Mouse (Mus musculus): Measurements from ENCODE around the gene Camk2d. TPM values are rescaled to one million over a fixed set of nuclear protein-coding genes. Genes with fewer than 3 reads are reported as not detected.

The Camk2d gene
- polyA plus RNA-seq, 1 experiment from 2014 or later, result 109 TPM

DNA sequence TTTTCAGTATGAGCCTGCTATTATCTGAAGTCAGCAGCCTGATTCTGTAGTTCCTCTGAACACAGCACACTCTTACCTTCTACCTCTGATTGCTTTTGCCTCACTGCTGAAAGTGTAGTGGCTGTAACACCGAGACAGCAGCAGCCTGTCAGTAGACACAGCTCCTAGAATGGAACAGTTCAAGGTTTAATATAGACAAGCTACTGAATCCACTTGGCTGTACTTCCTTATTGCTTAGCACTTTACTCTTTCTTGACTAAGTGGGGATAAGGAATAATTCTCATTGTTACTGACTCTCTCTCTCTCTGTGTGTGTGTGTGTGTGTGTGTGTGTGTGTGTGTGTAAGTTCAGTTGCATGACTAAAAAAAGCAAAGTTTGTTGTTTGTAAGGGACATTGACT lies 42.2 kb downstream of the Camk2d start:
- DNase-seq (ENCODE audit: low spot score), result no peak
- 76% methylated on average over 1 of the region's 1 CpGs for WGBS
- H3K27ac ChIP-seq, result no peak overlapping the region
- no peaks in the 10 kb centered on the region for H3K9me3 ChIP-seq (ENCODE audit: control insufficient read depth, low read length)
- no peak for ATAC-seq (ENCODE audit: low FRiP score)
- no peak overlapping the region for H3K9ac ChIP-seq
- no peak overlapping the region for H3K4me3 ChIP-seq (replicated peaks; ENCODE audit: low read length)
- no peaks in the 10 kb centered on the region for H3K27me3 ChIP-seq (ENCODE audit: control insufficient read depth, insufficient read depth, low read length)
- no peak overlapping the region for H3K4me2 ChIP-seq (replicated peaks)
- H3K36me3 ChIP-seq (replicated peaks; ENCODE audit: control insufficient read depth, insufficient read depth), result no peaks in the 10 kb centered on the region
- H3K4me1 ChIP-seq (replicated peaks; ENCODE audit: control insufficient read depth, insufficient read depth, low read length), result peaks cover 3% of the 10 kb centered on the region

GRCm38 (mm10) chr3:126639098-126639513 lies 43.0 kb downstream of the Camk2d start:
- Histone ChIP-seq H3K36me3 (replicated peaks; ENCODE audit: control insufficient read depth, insufficient read depth) (no peaks in the 10 kb centered on the region), H3K4me2 (replicated peaks) (no peak overlapping the region), H3K9me3 (ENCODE audit: control insufficient read depth, low read length) (no peaks in the 10 kb centered on the region), H3K9ac (no peak overlapping the region), H3K4me1 (replicated peaks; ENCODE audit: control insufficient read depth, insufficient read depth, low read length) (peaks cover 8% of the 10 kb centered on the region), H3K4me3 (replicated peaks; ENCODE audit: low read length) (no peak overlapping the region), H3K27ac (peak overlapping the region; percentile 45; the same call in 1 of the 2 replicates), H3K27me3 (ENCODE audit: control insufficient read depth, insufficient read depth, low read length) (no peaks in the 10 kb centered on the region)
- ATAC-seq (ENCODE audit: low FRiP score) (peak; percentile 72; the same call in 1 of the 2 replicates), DNase-seq (ENCODE audit: low spot score) (peak; percentile 59)
- WGBS, result 33% methylated on average over 5 of the region's 5 CpGs

GRCm38 (mm10) chr3:126640443-126641251 lies 44.5 kb downstream of the Camk2d start:
- Histone ChIP-seq H3K4me3 (replicated peaks; ENCODE audit: low read length) (no peak overlapping the region), H3K9ac (no peak overlapping the region), H3K27me3 (ENCODE audit: control insufficient read depth, insufficient read depth, low read length) (no peaks in the 10 kb centered on the region), H3K36me3 (replicated peaks; ENCODE audit: control insufficient read depth, insufficient read depth) (no peaks in the 10 kb centered on the region), H3K27ac (no peak overlapping the region), H3K9me3 (ENCODE audit: control insufficient read depth, low read length) (no peaks in the 10 kb centered on the region), H3K4me2 (replicated peaks) (no peak overlapping the region), H3K4me1 (replicated peaks; ENCODE audit: control insufficient read depth, insufficient read depth, low read length) (peaks cover 8% of the 10 kb centered on the region)
- no peak for DNase-seq (ENCODE audit: low spot score)
- WGBS, result 74% methylated on average over 10 of the region's 10 CpGs
- ATAC-seq (ENCODE audit: low FRiP score), result no peak

- WGBS, result 78% methylated on average over 4 of the region's 4 CpGs
- Histone ChIP-seq H3K4me2 (replicated peaks) (no peak overlapping the region), H3K27me3 (ENCODE audit: control insufficient read depth, insufficient read depth, low read length) (no peaks in the 10 kb centered on the region), H3K9ac (no peak overlapping the region), H3K27ac (no peak overlapping the region), H3K9me3 (ENCODE audit: control insufficient read depth, low read length) (no peaks in the 10 kb centered on the region), H3K4me1 (replicated peaks; ENCODE audit: control insufficient read depth, insufficient read depth, low read length) (peaks cover 8% of the 10 kb centered on the region), H3K4me3 (replicated peaks; ENCODE audit: low read length) (no peak overlapping the region), H3K36me3 (replicated peaks; ENCODE audit: control insufficient read depth, insufficient read depth) (no peaks in the 10 kb centered on the region)
- DNase-seq (ENCODE audit: low spot score), result no peak
- no peak for ATAC-seq (ENCODE audit: low FRiP score)
These were observed 45.3 kb downstream of the Camk2d start for GRCm38 (mm10) chr3:126641451-126641850.

DNA sequence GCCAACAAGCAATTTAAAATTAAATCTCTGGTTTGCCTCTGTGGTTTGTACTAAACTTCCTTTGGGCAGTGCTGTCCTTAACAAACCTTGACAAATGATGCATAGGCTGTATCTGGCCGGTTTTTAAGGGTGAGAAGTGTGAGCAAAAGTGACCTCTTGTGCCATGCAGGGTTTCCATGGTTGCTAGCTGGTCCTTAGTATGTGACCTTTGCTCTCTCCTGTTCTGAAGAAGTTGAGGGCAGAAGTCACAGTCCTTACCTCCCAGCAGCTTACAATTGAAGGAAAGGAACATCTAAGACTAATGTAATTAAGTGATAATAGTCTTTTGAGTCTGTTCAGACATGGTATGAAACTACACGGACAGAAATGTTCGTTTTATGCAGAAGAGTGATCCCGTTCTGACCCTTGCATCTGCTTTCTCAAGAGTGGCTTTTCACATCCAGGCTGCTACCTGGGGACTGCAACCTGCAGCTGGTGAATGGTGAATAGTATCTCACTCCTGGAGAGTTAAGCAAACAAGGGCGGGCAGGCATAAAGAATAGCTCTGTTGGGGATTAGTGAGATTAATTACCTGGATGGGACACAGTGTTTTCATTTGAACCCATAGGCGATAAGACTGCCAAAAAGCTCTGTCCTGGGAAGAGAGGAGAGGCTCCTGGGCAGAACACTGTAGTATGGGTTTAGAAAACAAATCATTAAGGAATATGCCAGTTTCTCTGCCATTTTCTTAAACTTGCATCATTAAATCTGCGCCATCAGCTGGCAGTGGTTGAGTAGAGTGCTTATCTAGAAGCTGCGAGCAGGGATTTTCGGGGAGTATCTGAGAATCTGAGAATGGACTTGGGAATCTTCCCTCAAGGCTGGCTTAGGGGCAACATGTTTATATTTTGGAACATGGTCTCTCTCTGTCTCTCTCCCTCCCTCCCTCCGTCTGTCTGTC lies 47.2 kb downstream of the Camk2d start:
- Histone ChIP-seq H3K36me3 (replicated peaks; ENCODE audit: control insufficient read depth, insufficient read depth) (no peaks in the 10 kb centered on the region), H3K4me1 (replicated peaks; ENCODE audit: control insufficient read depth, insufficient read depth, low read length) (peaks cover 8% of the 10 kb centered on the region), H3K27ac (no peak overlapping the region), H3K27me3 (ENCODE audit: control insufficient read depth, insufficient read depth, low read length) (no peaks in the 10 kb centered on the region), H3K4me2 (replicated peaks) (peak overlapping the region; percentile 5; the same call in 1 of the 2 replicates), H3K4me3 (replicated peaks; ENCODE audit: low read length) (no peak overlapping the region), H3K9me3 (ENCODE audit: control insufficient read depth, low read length) (no peaks in the 10 kb centered on the region), H3K9ac (no peak overlapping the region)
- DNase-seq (ENCODE audit: low spot score) (no peak), ATAC-seq (ENCODE audit: low FRiP score) (peak; percentile 35; the same call in 1 of the 2 replicates)
- 16% methylated on average over 10 of the region's 10 CpGs for WGBS

- ATAC-seq (ENCODE audit: low FRiP score), result no peak
- no peak for DNase-seq (ENCODE audit: low spot score)
- Histone ChIP-seq H3K9ac (no peak overlapping the region), H3K27ac (no peak overlapping the region), H3K4me2 (replicated peaks) (no peak overlapping the region), H3K36me3 (replicated peaks; ENCODE audit: control insufficient read depth, insufficient read depth) (no peaks in the 10 kb centered on the region), H3K4me3 (replicated peaks; ENCODE audit: low read length) (no peak overlapping the region), H3K27me3 (ENCODE audit: control insufficient read depth, insufficient read depth, low read length) (no peaks in the 10 kb centered on the region), H3K9me3 (ENCODE audit: control insufficient read depth, low read length) (no peaks in the 10 kb centered on the region), H3K4me1 (replicated peaks; ENCODE audit: control insufficient read depth, insufficient read depth, low read length) (no peaks in the 10 kb centered on the region)
- WGBS, result 95% methylated on average over 4 of the region's 4 CpGs
These were observed 54.2 kb downstream of the Camk2d start for GRCm38 (mm10) chr3:126650332-126650731.

GRCm38 (mm10) chr3:126650747-126651146 lies 54.6 kb downstream of the Camk2d start:
- no peak overlapping the region for H3K9ac ChIP-seq
- no peaks in the 10 kb centered on the region for H3K27me3 ChIP-seq (ENCODE audit: control insufficient read depth, insufficient read depth, low read length)
- 56% methylated on average over 6 of the region's 6 CpGs for WGBS
- no peak overlapping the region for H3K4me3 ChIP-seq (replicated peaks; ENCODE audit: low read length)
- no peak overlapping the region for H3K27ac ChIP-seq
- H3K4me2 ChIP-seq (replicated peaks), result no peak overlapping the region
- H3K4me1 ChIP-seq (replicated peaks; ENCODE audit: control insufficient read depth, insufficient read depth, low read length), result no peaks in the 10 kb centered on the region
- H3K9me3 ChIP-seq (ENCODE audit: control insufficient read depth, low read length), result no peaks in the 10 kb centered on the region
- ATAC-seq (ENCODE audit: low FRiP score) (no peak), DNase-seq (ENCODE audit: low spot score) (no peak)
- H3K36me3 ChIP-seq (replicated peaks; ENCODE audit: control insufficient read depth, insufficient read depth), result no peaks in the 10 kb centered on the region

- WGBS, result 84% methylated on average over 2 of the region's 2 CpGs
- Histone ChIP-seq H3K4me3 (replicated peaks; ENCODE audit: low read length) (no peak overlapping the region), H3K27ac (no peak overlapping the region), H3K4me1 (replicated peaks; ENCODE audit: control insufficient read depth, insufficient read depth, low read length) (no peaks in the 10 kb centered on the region), H3K36me3 (replicated peaks; ENCODE audit: control insufficient read depth, insufficient read depth) (no peaks in the 10 kb centered on the region), H3K4me2 (replicated peaks) (no peak overlapping the region), H3K27me3 (ENCODE audit: control insufficient read depth, insufficient read depth, low read length) (no peaks in the 10 kb centered on the region), H3K9me3 (ENCODE audit: control insufficient read depth, low read length) (no peaks in the 10 kb centered on the region), H3K9ac (no peak overlapping the region)
- ATAC-seq (ENCODE audit: low FRiP score) (no peak), DNase-seq (ENCODE audit: low spot score) (no peak)
These were observed 56.3 kb downstream of the Camk2d start for GRCm38 (mm10) chr3:126652361-126652760.

GRCm38 (mm10) chr3:126653118-126653517 lies 57.0 kb downstream of the Camk2d start:
- ATAC-seq (ENCODE audit: low FRiP score), result no peak
- no peak overlapping the region for H3K4me2 ChIP-seq (replicated peaks)
- no peaks in the 10 kb centered on the region for H3K27me3 ChIP-seq (ENCODE audit: control insufficient read depth, insufficient read depth, low read length)

More at GRCm38 (mm10) chr3:126653118-126653517, 57.0 kb downstream of the Camk2d start:
- Histone ChIP-seq H3K9ac (no peak overlapping the region), H3K36me3 (replicated peaks; ENCODE audit: control insufficient read depth, insufficient read depth) (no peaks in the 10 kb centered on the region), H3K27ac (no peak overlapping the region), H3K4me3 (replicated peaks; ENCODE audit: low read length) (no peak overlapping the region), H3K9me3 (ENCODE audit: control insufficient read depth, low read length) (no peaks in the 10 kb centered on the region), H3K4me1 (replicated peaks; ENCODE audit: control insufficient read depth, insufficient read depth, low read length) (no peaks in the 10 kb centered on the region)
- 92% methylated on average over 1 of the region's 1 CpGs for WGBS
- no peak for DNase-seq (ENCODE audit: low spot score)
